Mouse (Mus musculus): ENCODE measurements around the gene Pias3.
A peak's percentile ranks its signal among the peaks of the same experiment; 100 is the strongest.
"Not testable (repeated sequence)": the region's sequence is repeated elsewhere in the genome, so short reads cannot be mapped to it uniquely, and the experiment has no call there.

Gene Pias3

DNA sequence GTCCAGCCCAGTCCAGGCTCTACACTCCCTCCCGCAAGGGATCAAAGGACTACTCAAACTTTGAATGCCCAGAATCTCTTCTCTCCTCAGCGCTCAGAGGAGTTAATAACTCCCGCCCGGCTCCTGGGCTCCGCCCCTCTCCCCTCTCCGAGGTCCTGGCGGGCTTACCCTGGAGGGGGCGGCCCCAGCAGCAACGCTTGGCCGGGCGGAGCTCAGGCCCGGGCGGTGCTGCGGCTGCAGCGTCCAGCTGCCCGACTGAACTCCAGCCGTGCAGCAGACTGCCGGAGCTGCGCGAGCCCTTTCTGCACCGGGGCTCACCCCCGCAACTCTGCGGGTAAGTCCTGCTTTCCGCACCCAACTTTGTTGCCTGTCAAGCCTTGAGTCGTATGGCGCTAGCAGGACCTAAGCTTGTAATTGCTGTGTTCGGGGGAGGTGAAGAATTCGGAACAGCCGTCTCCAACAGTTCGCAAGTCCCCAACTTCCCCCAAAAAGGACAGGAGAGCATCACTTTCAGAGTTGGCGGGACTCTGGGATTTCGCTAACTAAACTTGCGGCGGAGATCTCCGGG, at the start of gene Pias3:
Gene Pias3, plus strand, starts transcription at position 187 of the 568 bp plus-strand sequence.
- DNase-seq, result peak; percentile 87 to 89

DNA sequence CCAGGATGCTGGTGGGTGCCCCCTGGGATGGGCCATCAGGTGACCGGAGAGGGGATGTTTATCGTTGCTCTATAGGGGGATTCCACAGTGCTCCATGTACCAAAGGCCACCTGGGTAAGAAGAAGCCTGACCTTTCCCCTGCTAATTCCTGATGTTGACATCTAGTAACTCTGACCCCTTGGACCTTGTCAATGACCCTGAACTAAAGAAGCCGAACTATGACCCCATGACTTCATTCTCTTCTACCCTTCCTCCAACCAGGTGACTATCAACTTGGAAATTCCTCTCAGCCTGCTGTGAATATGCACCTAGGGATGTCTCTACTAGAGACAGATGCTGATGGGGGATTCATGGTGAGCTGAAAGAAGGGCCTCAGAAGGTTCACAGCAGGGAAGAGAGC, 48.8 kb upstream of the Pias3 start:
- DNase-seq, result no peak

GRCm38 (mm10) chr3:96660901-96661300, 35.3 kb upstream of the Pias3 start:
- DNase-seq, result no peak

GRCm38 (mm10) chr3:96662731-96663316, 33.4 kb upstream of the Pias3 start:
- DNase-seq, result no peak

DNA sequence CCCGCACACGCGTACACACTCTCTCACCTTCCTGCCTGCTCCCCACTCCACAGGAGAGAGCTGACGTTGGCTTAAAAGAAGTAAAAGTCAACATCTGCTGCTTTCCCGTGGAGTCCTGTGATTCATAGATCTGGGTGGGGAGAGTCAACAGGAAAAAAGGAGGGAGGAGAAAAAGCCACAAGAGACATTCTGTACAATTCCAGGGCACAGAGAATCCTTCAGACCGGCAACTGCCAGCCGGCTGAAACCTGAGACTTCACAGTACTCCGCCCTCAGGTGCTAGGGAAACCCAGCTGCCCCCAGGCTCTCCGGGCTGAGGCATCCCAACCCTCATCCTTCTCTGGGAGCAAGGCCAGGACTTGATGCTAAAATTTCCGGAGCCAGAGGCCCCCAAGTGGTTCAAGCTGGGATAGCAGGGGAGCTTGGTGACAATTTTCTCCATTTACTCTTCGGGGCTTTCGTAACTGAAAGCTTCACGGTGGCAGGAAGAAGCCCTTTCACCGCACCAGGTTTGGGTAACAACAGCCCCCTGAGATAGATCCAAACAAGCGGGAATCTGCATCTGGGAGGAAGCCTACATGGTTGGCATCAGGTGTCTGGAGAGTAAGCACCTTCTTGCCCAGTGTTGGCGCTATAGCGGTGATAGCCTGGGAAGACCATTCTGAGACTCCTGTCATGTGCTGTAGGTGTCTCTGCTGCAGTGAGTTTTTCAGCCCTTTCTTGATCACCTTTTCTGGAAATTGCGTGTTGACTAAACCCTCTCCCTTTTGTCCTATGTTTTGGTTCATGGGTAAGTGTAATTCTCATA, 32.5 kb upstream of the Pias3 start:
- peak; percentile 62 to 87 for DNase-seq

GRCm38 (mm10) chr3:96665732-96666363, 30.3 kb upstream of the Pias3 start:
- DNase-seq, result not testable (repeated sequence)

- DNase-seq, result peak; percentile 55 to 65
Observed at GRCm38 (mm10) chr3:96666916-96667315, 29.3 kb upstream of the Pias3 start.

- DNase-seq, result peak in 1 of 2 experiments; percentile 47
Observed at GRCm38 (mm10) chr3:96667316-96667715, 28.9 kb upstream of the Pias3 start.

DNA sequence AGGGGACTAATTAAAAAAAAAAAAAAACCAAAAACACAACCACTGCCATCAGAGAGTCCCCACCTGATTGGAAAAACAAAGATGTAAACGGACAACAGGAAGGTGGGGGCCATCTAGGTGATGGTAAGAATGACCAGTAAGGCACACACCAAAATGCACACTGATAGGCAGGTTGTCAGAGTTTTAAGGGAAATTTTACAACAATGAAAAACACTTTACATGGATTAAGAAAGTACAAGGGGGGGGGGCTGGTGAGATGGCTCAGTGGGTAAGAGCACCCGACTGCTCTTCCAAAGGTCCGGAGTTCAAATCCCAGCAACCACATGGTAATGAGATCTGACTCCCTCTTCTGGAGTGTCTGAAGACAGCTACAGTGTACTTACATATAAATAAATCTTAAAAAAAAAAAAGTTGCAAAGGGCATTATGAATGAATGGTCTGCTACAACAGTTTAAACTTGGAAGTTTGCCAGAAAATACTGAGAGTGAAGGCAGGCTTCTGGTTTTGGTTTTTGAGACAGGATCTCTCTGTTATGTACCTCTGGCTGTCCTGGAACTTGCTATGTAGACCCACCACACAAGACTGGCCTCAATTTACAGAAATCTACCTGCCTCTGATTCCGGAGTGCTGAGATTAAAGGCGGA, 27.6 kb upstream of the Pias3 start:
- no peak for DNase-seq

GRCm38 (mm10) chr3:96669727-96670468, 26.3 kb upstream of the Pias3 start, which contains the start of gene Ankrd35:
TSS of gene Ankrd35 (plus strand) at chr3:96670131.
- peak; percentile 84 to 86 for DNase-seq

GRCm38 (mm10) chr3:96671519-96671918, 24.7 kb upstream of the Pias3 start:
- DNase-seq, result no peak

GRCm38 (mm10) chr3:96673514-96673913, 22.7 kb upstream of the Pias3 start:
- DNase-seq, result no peak

DNA sequence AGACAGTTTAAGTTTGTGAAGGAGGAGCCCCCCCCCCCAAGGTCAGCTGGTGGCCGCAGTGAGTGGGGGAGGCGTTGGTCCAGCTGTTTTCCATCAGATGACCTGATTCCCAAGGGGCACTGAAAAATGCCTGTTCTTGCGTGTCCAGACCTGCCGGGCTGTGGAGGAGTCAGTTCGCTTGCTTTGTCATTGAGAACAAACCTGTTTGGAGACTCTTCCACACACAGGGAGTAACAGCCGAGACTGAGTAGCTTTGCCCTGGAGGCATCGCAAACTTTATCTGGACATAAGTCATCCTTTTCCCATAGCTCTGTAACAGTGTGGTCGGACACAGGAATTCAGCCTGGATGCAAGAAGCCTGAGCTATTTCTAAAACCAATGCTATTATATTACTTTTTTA, 21.7 kb upstream of the Pias3 start:
- DNase-seq, result no peak

DNA sequence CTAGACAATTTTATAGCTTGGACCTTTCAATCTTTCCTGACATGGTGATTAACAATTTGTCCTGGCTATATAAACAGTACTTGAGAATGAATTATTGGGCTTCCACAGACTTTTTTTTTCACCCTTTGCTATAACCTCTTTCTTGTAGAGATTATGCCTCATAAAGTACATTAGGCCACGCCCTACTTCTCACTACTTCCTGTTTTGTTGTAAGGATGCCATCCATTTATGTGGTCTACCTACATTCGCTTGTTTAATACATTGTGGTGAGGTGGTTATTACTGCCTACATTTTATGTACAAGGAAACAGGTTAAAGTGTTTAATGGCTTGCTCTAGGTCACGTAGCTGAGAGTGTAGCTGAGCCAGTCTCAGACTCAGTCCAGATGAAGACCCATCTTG, 21.0 kb upstream of the Pias3 start:
- DNase-seq, result no peak

- no peak for DNase-seq
Observed at GRCm38 (mm10) chr3:96675690-96676089, 20.5 kb upstream of the Pias3 start.

- DNase-seq, result no peak
Observed at GRCm38 (mm10) chr3:96678456-96678855, 17.7 kb upstream of the Pias3 start.

DNA sequence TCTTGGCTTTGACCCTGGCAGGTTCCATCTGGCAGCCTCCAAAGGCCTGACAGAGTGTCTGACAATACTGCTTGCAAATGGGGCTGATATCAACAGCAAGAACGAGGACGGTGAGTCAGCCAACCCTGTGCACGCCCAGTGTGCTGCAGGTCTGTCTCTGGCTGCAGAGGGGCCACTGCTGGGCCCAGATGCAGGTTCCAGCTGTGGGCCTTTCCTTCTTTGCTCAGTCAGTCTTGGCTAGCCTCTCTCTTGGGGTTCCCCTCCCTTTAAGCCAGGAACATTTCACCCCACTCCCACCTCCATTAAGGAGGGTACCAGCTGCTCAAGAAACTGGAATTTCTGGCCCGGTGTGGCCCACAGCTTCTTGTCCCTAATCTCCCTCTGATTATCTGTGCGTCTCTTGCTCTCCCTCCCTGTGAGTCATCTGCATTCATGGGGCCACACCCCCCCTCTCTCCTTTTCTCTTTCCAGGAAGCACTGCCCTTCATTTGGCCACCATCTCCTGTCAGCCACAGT, 17.0 kb upstream of the Pias3 start:
- DNase-seq, result no peak

GRCm38 (mm10) chr3:96680269-96680956, 15.8 kb upstream of the Pias3 start:
- no peak for DNase-seq

- DNase-seq, result no peak
Observed at GRCm38 (mm10) chr3:96683496-96683895, 12.7 kb upstream of the Pias3 start.

GRCm38 (mm10) chr3:96684151-96684821, 11.9 kb upstream of the Pias3 start:
- no peak for DNase-seq

DNA sequence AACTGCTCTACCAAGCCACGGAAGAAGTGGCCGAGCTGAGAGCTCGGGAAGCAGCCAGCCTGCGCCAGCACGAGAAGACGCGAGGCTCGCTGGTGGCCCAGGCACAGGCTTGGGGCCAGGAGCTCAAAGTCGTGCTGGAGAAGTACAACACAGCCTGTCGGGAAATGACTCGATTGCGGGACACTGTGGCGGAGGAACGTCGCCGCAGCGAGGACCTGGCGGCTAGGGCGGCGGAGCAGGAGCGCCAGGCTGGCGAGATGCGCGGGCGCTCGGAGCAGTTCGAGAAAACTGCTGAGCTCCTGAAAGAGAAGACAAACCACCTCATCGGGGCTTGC, 11.4 kb upstream of the Pias3 start:
- no peak for DNase-seq

All from kidney, adult 8-10 months (tissue).